Mouse (Mus musculus) limb, embryonic 11.5 days (tissue): ENCODE measurements around the gene Ralgps2. TPM values are rescaled to one million over a fixed set of nuclear protein-coding genes. Genes with fewer than 3 reads are reported as not detected.
A peak's percentile ranks its signal among the peaks of the same experiment; 100 is the strongest.

Experiments
- ATAC-seq: fragments of 200-750 bp; cut with Nextera tagmentation; 2 replicates; pipeline ENCODE4 v1.8.0; 2017; ENCODE audit warnings: low read depth; ENCODE audit not compliant: insufficient number of reproducible peaks, low FRiP score, low TSS enrichment
- DNase-seq: peaks from one replicate; pipeline ENCODE4 v3.0.0-alpha.2; 2015; ENCODE audit warnings: low spot score
- H3K27ac ChIP-seq: fragments of 300-500 bp; sonication (generic); replicated peaks from 2 replicates; pipeline ENCODE4 v1.5.1; 2014; ENCODE audit warnings: low read depth, mild to moderate bottlenecking, low read length
- H3K27me3 ChIP-seq: fragments of 300-500 bp; sonication (generic); 2 replicates; pipeline ENCODE4 v1.6.1; 2014; ENCODE audit warnings: mild to moderate bottlenecking, low read length, mixed read lengths; ENCODE audit not compliant: control insufficient read depth, insufficient read depth
- H3K36me3 ChIP-seq: fragments of 300-500 bp; sonication (generic); 2 replicates; pipeline ENCODE4 v1.6.1; 2014; ENCODE audit warnings: mild to moderate bottlenecking, low read length, moderate library complexity, mixed read lengths; ENCODE audit not compliant: control insufficient read depth, insufficient read depth
- H3K4me1 ChIP-seq: fragments of 300-500 bp; sonication (generic); 2 replicates; pipeline ENCODE4 v1.6.1; 2014; ENCODE audit warnings: low read length, mixed read lengths; ENCODE audit not compliant: control insufficient read depth, insufficient read depth
- H3K4me2 ChIP-seq: fragments of 300-500 bp; sonication (generic); 2 replicates; pipeline ENCODE4 v1.6.1; 2014; ENCODE audit warnings: low read depth, mild to moderate bottlenecking, moderate library complexity; ENCODE audit not compliant: severe bottlenecking
- H3K4me3 ChIP-seq: fragments of 300-500 bp; sonication (generic); 2 replicates; pipeline ENCODE4 v1.5.1; 2014; ENCODE audit warnings: low read depth, low read length
- H3K9ac ChIP-seq: fragments of 300-500 bp; sonication (generic); 2 replicates; pipeline ENCODE4 v1.6.1; 2014; ENCODE audit warnings: mild to moderate bottlenecking, low read length
- H3K9me3 ChIP-seq: fragments of 300-500 bp; sonication (generic); 2 replicates; pipeline ENCODE4 v1.6.1; 2016; ENCODE audit warnings: low read length; ENCODE audit not compliant: control insufficient read depth
- WGBS: fragments of 180-500 bp; shearing (Covaris S2); extraction: QIAGEN DNeasy Blood & Tissue Kit; methylation state at CpG from one replicate; pipeline ENCODE4 v1.1.7; 2014; 5-methylcytosine and 5-hydroxymethylcytosine counted together
- polyA plus RNA-seq: library from polyadenylated mRNA; unstranded; fragments of >200 nt; fragmentation: Nextera tagmentation; extraction: Ambion mirVana; gene quantifications from 2 replicates; pipeline ENCODE4 v1.2.1, GENCODE M21; 2014

Ralgps2 gene
- polyA plus RNA-seq, 1 experiment from 2014 or later = 87.0 TPM

DNA sequence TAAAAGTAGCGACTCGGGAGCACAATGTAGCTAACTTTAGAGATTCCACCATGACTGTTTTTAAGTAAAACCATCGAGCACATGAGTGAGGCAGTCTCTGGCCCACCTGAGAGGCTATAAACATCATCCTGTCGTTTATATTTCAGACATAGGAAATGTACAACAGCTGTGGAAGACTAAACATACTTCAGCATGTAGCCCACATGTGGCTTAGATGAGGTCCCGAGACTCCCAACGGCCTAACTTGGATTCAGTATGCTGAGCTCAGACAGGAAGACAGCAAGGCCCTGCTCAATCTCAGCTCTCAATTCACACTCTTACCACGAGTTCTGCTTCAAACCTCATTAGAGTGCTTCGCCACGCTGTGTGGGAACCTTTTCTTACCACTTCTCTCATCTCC is 87.0 kb downstream of the Ralgps2 start:
- Histone ChIP-seq H3K4me2 (no peak overlapping the region), H3K27me3 (no peaks in the 10 kb centered on the region), H3K4me3 (no peak overlapping the region), H3K9ac (no peak overlapping the region), H3K36me3 (no peaks in the 10 kb centered on the region), H3K4me1 (0 out of 2 replicates have a peak, but pooled peaks cover 6% of the 10 kb centered on the region), H3K27ac (peak overlapping the region; percentile 47; the same call in 1 of the 2 replicates), H3K9me3 (no peaks in the 10 kb centered on the region)
- ATAC-seq (peak; percentile 78), DNase-seq (peak; percentile 57)
- 28% methylated on average over 9 of the region's 9 CpGs for WGBS

DNA sequence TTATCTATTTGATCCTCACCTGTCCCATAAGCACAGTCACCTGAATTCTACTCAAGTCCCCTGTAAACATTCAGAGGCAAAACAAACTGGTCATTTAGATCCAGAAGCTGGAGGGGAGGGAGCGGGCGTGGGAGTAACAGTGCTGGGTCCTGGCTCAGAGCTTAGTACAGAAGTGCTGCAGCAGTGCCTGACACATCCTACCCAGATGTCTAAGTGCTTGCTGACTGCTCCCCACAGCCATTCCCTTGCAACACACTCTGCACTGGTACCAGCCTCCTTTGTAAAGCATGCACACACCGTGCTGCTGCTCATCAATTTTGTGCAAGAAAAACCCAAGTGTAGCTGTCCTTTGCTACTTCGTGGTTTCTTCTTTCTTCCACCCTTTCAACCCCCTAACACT is 92.3 kb downstream of the Ralgps2 start:
- no peaks in the 10 kb centered on the region for H3K9me3 ChIP-seq
- no peaks in the 10 kb centered on the region for H3K27me3 ChIP-seq
- H3K4me3 ChIP-seq = no peak overlapping the region
- no peaks in the 10 kb centered on the region for H3K36me3 ChIP-seq
- H3K4me2 ChIP-seq = no peak overlapping the region
- 77% methylated on average over 4 of the region's 4 CpGs for WGBS
- H3K4me1 ChIP-seq = no peaks in the 10 kb centered on the region
- H3K9ac ChIP-seq = no peak overlapping the region
- no peak overlapping the region for H3K27ac ChIP-seq
- DNase-seq (no peak), ATAC-seq (no peak)

DNA sequence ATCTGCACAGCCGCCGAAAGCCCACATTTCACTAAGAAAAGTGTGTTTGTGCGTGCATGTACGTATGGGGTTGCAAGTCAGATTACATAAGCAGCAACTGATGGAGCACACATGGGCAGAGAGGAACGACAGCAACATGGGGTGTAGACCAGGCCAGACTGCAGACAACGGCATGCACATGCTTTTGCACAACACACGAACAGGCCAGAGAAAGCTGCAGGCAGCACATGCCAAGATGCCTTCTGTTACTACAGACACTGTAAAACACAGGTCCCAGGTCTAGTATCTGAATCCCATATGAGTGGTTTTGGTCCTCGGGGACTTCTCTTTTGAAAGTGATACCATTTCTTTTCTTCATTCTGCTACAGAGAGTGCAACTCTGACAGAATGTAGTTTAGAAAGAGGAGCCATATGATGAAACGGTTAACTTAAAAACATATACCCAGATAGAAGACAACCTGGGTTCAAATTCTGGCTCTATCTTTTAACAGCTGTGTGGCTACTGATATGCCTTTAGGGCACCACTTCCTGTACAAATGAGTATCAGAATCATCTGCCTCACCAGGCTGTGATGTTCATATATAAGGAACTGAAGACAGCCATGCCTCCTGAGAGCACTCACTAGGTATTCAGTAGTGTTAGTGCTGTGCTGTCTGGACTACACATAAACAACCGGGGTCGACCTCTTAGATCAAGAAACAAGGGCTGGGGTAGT is 97.6 kb downstream of the Ralgps2 start:
- H3K9ac ChIP-seq = no peak overlapping the region

DNA sequence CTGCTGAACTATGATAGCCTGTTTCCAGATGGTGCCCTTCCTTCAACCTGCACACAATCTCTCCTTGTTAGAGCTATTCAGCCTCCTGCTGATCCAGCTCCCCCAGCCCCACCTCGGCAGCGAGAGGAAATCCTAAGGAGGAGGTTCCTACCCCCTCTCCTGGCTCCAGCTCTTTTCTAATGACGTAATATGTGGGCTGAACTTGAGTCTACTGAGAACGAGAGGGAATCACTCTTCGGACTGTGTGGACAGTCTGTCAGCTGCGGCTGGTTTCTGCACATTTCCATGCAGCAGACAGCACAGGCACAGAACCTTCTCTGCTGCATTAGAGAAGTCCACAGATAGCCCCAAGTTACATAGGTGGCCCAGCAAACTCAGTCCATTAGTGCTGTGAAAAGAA is 100.7 kb downstream of the Ralgps2 start:
- Histone ChIP-seq H3K27me3 (no peaks in the 10 kb centered on the region), H3K9me3 (no peaks in the 10 kb centered on the region), H3K4me2 (peak overlapping the region; percentile 32), H3K4me3 (0 out of 2 replicates have a peak overlapping the region, but pooled peaks have one; percentile 9), H3K4me1 (peaks cover 13% of the 10 kb centered on the region), H3K9ac (no peak overlapping the region), H3K27ac (peak overlapping the region; percentile 58; the same call in 1 of the 2 replicates), H3K36me3 (no peaks in the 10 kb centered on the region; the same call in 1 of the 2 replicates)
- DNase-seq (peak; percentile 79), ATAC-seq (peak; percentile 89)
- WGBS = 11% methylated on average over 6 of the region's 6 CpGs

More for the DNA sequence above, 97.6 kb downstream of the Ralgps2 start:
- DNase-seq (no peak), ATAC-seq (no peak)
- H3K27me3 ChIP-seq = no peaks in the 10 kb centered on the region
- no peaks in the 10 kb centered on the region for H3K9me3 ChIP-seq
- H3K4me3 ChIP-seq = no peak overlapping the region
- 81% methylated on average over 11 of the region's 11 CpGs for WGBS
- H3K4me2 ChIP-seq = no peak overlapping the region
- H3K27ac ChIP-seq = no peak overlapping the region
- no peaks in the 10 kb centered on the region for H3K36me3 ChIP-seq
- H3K4me1 ChIP-seq = peaks cover 13% of the 10 kb centered on the region

DNA sequence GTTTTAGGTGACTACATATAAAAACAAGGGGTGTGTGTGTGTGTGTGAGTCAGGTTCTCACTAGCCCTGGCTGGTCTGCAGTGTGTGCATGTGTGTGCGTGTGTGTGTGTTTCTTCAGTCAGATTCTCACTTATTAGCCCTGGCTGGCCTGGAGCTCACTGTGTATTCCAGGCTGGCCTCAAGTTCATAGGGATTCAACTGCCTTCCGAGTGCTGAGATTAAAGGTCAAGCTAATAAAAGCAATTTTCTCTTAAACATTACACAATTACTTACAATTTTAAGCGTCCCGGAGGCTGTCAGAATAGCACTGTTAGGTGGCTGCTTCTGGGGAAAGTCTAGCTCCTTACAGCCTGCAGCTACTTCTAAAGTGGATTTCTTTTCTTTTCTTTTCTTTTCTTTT is 101.2 kb downstream of the Ralgps2 start, which contains the start of gene Angptl1:
Gene Angptl1 (plus strand): TSS at position 386 of the 400 bp plus-strand sequence.
- Histone ChIP-seq H3K4me3 (0 out of 2 replicates have a peak within 1 kb of the TSS, but pooled peaks have one; percentile 9), H3K4me1 (peaks cover 13% of the 10 kb centered on the region), H3K9ac (no peak within 1 kb of the TSS; the same call in 1 of the 2 replicates), H3K27ac (peak within 1 kb of the TSS; percentile 58), H3K36me3 (no peaks in the 10 kb centered on the region; the same call in 1 of the 2 replicates), H3K27me3 (no peaks in the 10 kb centered on the region), H3K9me3 (no peaks in the 10 kb centered on the region), H3K4me2 (peak within 1 kb of the TSS; percentile 32)
- ATAC-seq (peak; percentile 65; the same call in 1 of the 2 replicates), DNase-seq (peak; percentile 43)
- WGBS = 25% methylated on average over 4 of the region's 4 CpGs

DNA sequence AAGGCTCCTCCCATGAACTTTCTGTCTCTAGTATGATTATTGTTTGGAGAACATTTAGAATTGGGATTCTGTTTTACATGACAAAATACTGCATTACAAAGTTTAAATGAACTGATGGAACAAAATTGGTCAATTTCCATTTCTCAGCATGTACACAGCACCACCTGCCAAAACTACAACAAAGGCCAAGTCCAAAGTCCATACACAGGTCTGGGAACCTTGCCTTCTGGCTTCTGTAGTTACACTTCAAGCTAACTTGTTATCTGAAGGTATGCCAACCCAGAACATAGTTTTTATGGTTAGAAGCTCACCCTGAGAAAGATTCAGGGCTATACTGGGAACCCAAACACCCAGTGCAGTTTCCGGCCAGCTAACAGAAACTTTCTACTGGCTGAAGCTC is 120.2 kb downstream of the Ralgps2 start:
- no peak overlapping the region for H3K4me2 ChIP-seq
- H3K36me3 ChIP-seq = peaks cover 11% of the 10 kb centered on the region; the same call in 1 of the 2 replicates
- DNase-seq (no peak), ATAC-seq (no peak)
- no peaks in the 10 kb centered on the region for H3K27me3 ChIP-seq
- no peak overlapping the region for H3K27ac ChIP-seq
- 97% methylated on average over 1 of the region's 1 CpGs for WGBS
- H3K4me1 ChIP-seq = no peaks in the 10 kb centered on the region
- H3K9ac ChIP-seq = no peak overlapping the region
- no peaks in the 10 kb centered on the region for H3K9me3 ChIP-seq
- H3K4me3 ChIP-seq = no peak overlapping the region

DNA sequence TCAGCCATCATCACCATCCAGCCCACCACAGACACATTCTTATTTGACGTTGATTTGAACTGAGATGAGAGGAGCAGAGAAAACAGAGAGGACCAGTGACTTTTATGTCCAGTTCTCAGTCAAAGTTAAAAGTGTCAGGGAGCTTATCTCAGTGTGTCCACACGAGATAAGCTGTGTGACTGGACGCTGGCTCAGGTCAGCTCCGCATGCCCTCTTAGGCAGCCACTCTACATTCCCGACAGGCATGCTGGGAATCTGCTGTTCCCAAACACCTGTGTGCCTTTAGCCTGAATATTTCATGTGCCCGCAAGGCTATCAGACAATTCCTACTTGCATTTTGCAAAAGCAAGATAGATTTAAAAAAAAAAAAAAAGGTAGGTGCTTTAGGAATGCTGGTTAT is 125.9 kb downstream of the Ralgps2 start:
- ATAC-seq (no peak), DNase-seq (no peak)
- no peaks in the 10 kb centered on the region for H3K4me1 ChIP-seq
- H3K9ac ChIP-seq = no peak overlapping the region
- no peaks in the 10 kb centered on the region for H3K9me3 ChIP-seq
- no peaks in the 10 kb centered on the region for H3K27me3 ChIP-seq
- peaks cover 9% of the 10 kb centered on the region; the same call in 1 of the 2 replicates for H3K36me3 ChIP-seq
- no peak overlapping the region for H3K4me3 ChIP-seq
- 65% methylated on average over 6 of the region's 6 CpGs for WGBS
- H3K27ac ChIP-seq = no peak overlapping the region
- H3K4me2 ChIP-seq = no peak overlapping the region

DNA sequence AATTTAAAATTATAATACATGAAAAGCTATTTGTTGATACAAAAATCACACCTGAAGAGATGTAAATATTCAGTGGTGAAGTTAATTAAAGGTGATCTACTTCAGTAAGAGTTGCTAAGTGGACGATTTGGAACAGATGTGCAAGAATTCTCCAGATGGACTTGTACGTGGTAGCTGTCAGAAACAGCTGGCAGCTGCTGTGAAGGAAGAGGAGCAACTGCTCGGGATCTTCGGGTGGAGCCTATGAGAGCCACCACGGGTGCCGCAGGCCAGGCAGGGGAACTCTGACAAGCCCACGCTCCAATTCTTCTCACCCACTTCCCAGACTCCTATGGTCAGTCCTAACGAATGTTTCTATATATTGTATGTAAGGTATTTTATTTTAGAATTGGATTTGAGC is 126.7 kb downstream of the Ralgps2 start:
- peaks cover 6% of the 10 kb centered on the region; the same call in 1 of the 2 replicates for H3K36me3 ChIP-seq
- H3K9ac ChIP-seq = no peak overlapping the region
- no peak overlapping the region for H3K4me3 ChIP-seq
- 46% methylated on average over 8 of the region's 8 CpGs for WGBS
- ATAC-seq = no peak
- no peaks in the 10 kb centered on the region for H3K4me1 ChIP-seq
- H3K27ac ChIP-seq = no peak overlapping the region
- no peaks in the 10 kb centered on the region for H3K9me3 ChIP-seq
- DNase-seq = no peak
- H3K4me2 ChIP-seq = no peak overlapping the region
- no peaks in the 10 kb centered on the region for H3K27me3 ChIP-seq
